Mouse (Mus musculus): Measurements from ENCODE around the gene Arl5a.

The Arl5a gene

DNA sequence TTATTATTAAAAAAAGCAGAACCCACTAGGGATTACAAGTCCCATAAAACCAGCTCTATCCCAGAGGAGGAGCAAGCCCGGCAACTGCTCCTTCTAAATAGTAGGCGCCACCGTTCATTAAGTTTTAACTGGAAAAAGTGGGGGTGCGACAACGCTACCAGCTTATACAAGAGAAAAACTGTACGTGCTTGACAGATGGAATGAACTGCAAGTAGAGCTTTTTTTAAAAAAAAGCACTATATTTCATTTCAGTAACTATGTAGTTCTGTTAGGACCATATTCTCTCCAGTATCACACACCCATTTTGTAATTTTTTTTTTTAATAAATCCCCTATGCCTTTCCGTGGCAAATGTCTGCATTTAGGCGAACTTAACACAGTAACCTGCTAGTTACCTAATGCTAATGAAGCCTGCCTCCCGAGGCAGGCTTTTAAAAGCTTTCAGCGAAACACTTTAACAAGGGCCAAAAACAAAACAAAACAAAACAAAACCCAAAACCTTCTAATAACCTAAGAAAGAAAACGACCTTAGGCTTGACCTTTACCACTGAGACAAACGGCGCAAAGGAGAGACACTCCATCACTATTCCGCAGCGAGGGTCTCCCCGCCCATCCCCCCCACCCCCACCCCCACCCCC, 972 bp downstream of the Arl5a start:
- DNase-seq (ENCODE audit: low read depth, low spot score) = no peak

- no peak for DNase-seq (ENCODE audit: low read depth, low spot score)
These were observed 1.7 kb downstream of the Arl5a start for GRCm38 (mm10) chr2:52422871-52423610.

DNA sequence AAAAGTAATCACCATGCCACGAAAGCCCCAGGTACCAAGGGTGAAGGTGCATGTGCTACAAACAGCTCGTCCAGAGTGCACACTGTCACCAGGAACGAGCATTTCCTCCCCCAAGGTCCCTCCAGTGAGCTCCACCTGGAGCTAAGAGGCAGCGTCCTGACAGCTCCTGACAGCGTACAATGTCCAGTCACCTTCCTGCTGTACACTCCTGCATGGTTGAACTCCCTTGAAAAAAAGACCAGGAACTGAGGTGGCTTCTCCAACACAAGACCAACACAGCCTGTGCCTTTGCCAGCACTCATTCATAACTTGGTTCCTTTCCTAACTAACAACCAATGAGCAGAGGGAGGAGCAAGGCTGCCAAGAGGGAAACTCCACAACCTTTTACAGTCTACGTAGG, 3.5 kb downstream of the Arl5a start:
- no peak for DNase-seq (ENCODE audit: low read depth, low spot score)

DNA sequence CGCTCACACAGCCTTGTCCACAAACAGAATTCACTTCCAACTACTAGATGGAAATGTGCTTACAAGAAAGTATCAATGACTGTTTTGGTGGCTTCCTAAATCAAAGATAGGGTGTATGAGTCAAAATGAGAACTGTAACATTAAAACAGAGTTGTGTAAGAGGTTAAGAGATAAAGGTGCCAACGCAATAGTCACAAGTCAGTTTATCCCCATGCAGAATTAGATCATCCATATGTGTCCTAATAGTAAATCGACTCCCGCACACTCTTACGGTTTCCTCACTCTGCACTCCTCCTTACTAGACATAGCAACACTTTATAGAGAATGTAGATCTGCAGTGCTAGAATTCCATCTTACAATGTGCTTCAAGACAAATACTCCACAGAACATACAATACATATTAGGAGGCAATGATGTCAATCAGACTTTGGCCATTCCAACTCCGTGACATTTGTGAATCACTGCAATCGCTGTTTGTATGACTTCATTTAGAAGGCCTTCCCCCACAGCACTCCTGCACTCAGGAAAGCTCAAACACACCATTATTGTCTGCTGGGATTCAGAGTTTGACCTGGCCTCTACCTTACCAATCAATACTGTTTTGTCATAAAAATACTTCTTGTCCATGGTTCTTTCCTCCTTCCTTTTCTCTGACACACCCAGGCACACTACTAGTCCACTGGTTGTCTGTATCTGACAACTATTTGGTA, 4.5 kb downstream of the Arl5a start:
- DNase-seq (ENCODE audit: low read depth, low spot score) = no peak

DNA sequence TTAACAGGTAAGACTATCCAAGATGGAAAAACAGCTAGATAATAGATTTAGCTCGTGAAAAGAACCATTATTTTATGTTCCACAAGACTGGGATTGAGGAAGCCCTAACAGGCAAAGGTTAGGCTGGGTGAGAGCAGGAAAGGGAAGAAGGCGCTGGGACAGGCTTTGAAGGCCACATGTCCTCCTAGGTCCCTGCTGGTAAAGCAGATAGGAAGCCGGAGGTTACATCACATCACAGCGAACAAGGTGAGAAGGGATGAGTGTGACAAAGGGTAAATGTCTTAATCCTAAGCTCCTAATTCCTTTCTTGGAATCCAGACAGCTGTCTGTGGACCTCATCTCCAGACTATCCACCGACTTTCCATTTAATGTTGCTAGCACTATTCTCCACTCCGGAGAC, 5.4 kb downstream of the Arl5a start:
- no peak for DNase-seq (ENCODE audit: low read depth, low spot score)

GRCm38 (mm10) chr2:52412524-52413037, 12.1 kb downstream of the Arl5a start:
- no peak for DNase-seq (ENCODE audit: low read depth, low spot score)

GRCm38 (mm10) chr2:52406480-52406879, 18.2 kb downstream of the Arl5a start:
- no peak for DNase-seq (ENCODE audit: low read depth, low spot score)

GRCm38 (mm10) chr2:52405238-52405637, 19.5 kb downstream of the Arl5a start:
- no peak for DNase-seq (ENCODE audit: low read depth, low spot score)

GRCm38 (mm10) chr2:52394529-52394928, 30.2 kb downstream of the Arl5a start:
- no peak for DNase-seq (ENCODE audit: low read depth, low spot score)

- DNase-seq (ENCODE audit: low read depth, low spot score) = no peak
These were observed 34.2 kb downstream of the Arl5a start for GRCm38 (mm10) chr2:52390415-52390975.

GRCm38 (mm10) chr2:52389975-52390374, 34.7 kb downstream of the Arl5a start:
- no peak for DNase-seq (ENCODE audit: low read depth, low spot score)

DNA sequence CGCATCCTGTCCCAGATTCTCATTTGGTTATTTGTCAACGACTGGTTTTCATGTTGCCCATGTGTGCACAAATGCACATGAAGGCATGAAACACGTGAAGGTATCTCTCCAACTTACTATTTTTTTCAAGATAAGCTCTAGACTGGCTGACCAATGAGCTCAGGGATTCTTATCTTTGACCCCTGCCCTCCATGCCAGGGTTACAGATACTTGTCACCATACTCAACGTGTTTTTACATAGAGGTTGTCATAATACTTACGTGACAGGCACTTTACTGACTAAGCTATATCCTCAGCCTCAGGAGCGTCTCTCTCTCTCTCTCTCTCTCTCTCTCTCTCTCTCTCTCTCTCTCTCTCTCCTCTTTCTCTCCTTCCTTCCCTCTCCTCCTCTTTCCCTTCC, 38.2 kb downstream of the Arl5a start:
- no peak for DNase-seq (ENCODE audit: low read depth, low spot score)

DNA sequence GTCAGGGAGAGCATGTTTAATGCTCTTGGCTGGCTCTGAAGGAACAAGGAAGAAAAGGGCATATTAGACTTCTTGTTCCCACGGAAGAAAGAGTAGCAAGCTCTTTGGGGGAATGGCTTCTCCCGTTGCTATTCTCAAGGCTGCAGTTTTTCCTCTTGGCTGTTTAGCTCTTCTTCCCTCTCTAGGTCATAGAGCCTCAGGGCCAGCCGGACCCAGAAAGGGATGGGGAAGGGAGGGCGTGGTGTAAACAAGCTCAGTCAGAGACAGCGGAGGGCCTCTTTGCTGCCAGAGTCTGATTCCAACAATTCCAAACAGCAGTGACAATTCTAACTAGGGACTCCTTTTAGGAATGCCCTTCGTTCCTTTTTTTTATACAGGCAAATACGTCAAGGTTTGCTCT, 38.7 kb downstream of the Arl5a start:
- no peak for DNase-seq (ENCODE audit: low read depth, low spot score)

- no peak for DNase-seq (ENCODE audit: low read depth, low spot score)
These were observed 45.8 kb downstream of the Arl5a start for GRCm38 (mm10) chr2:52378848-52379261.

- DNase-seq (ENCODE audit: low read depth, low spot score) = no peak
These were observed 46.3 kb downstream of the Arl5a start, which contains the start of gene Neb for GRCm38 (mm10) chr2:52378448-52378804. Neb (minus strand) TSS chr2:52378474.

GRCm38 (mm10) chr2:52377706-52378447, 46.8 kb downstream of the Arl5a start:
- no peak for DNase-seq (ENCODE audit: low read depth, low spot score)

DNA sequence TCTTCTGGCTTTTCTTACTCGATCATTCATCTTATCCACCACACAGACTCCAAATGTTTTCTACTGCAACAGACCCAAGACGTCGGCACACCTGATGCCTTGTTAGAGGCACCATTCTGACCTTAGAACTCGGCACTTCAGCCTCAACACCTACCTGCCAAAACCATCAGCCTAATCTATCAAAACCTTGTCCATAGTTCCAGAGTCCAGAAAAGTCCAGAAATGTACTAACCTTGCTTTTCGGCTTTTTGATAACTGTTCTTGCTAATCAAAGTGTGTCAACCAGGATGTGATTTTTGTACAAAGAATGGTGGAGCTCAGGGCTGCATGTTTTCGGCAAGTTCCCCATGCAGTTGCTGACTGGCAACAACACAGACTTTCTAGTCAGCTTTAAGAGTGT, 50.0 kb downstream of the Arl5a start:
- no peak for DNase-seq (ENCODE audit: low read depth, low spot score)

GRCm38 (mm10) chr2:52372480-52372879, 52.2 kb downstream of the Arl5a start:
- no peak for DNase-seq (ENCODE audit: low read depth, low spot score)

DNA sequence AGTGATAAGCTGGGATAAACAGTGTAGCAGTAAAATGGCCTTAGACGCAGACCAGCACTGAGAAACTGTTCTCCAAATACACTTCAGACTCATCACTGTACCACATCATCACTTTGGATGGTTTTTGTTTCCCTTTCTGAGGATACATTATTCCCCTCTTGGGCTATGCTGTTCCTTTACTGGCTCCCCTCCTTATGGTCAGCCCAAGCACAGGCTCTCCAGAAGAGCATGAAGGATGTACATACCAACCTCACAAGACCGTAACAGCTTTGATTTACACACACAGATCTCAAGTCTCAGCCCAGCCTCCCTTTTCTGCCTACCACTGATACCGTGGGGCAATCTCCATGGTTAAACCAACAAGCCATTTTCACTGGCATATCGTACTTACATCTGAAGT, 52.6 kb downstream of the Arl5a start:
- DNase-seq (ENCODE audit: low read depth, low spot score) = no peak

DNA sequence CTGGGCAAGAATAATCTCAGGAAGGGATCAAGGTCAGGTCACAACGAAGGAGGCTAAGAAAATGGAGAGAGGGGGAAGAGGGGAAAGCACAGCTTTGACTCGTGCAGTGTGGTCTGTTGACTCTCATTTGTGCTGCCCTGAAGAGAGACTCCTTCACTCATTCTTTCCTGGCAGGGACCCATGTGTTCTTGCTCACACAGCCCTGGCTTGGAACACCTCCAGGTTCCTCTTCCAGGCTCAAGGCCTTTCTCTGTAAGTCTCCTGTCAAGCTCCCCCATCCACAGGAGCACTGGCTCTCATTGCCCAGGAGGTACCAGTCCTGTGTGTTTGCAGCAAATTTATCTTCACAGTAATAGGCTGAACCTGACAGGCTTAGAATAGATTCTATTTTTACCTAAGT, 53.6 kb downstream of the Arl5a start:
- no peak for DNase-seq (ENCODE audit: low read depth, low spot score)

- no peak for DNase-seq (ENCODE audit: low read depth, low spot score)
These were observed 55.1 kb downstream of the Arl5a start for GRCm38 (mm10) chr2:52369622-52370021.

- DNase-seq (ENCODE audit: low read depth, low spot score) = no peak
These were observed 57.0 kb downstream of the Arl5a start for GRCm38 (mm10) chr2:52367665-52368064.
